Mouse (Mus musculus) kidney, adult 10 weeks (tissue): ENCODE results near the gene C030005K15Rik. TPM values are rescaled to one million over a fixed set of nuclear protein-coding genes. Genes with fewer than 3 reads are reported as not detected.

Source experiments
- polyA plus RNA-seq: library from polyadenylated mRNA; stranded (reverse); fragments of 350-450 nt; fragmentation: Illumina TruSeq; extraction: RNeasy Lipid Tissue Mini Kit (QIAGEN cat#74804); gene quantifications from one replicate; pipeline ENCODE4 v1.2.3, GENCODE M21; 2014; ENCODE audit warnings: low read depth, low replicate concordance

C030005K15Rik gene
- polyA plus RNA-seq = not detected

GRCm38 (mm10) chr10:97726655-97727054 is at the start of gene C030005K15Rik:
TSS of gene C030005K15Rik (minus strand) at chr10:97726755.

GRCm38 (mm10) chr10:97692913-97693312 is 33.6 kb downstream of the C030005K15Rik start, which contains the start of gene Ccer1:
TSS of gene Ccer1 (plus strand) at chr10:97693059.

Other genes with a start within 250 kb of the C030005K15Rik start
- gene Dcn, start 247.1 kb downstream of the C030005K15Rik start, polyA plus RNA-seq = 190 TPM
- 19.4 TPM for gene Lum, start 161.6 kb downstream of the C030005K15Rik start, polyA plus RNA-seq
- gene Kera, start 119.9 kb downstream of the C030005K15Rik start, polyA plus RNA-seq = not detected
- gene Epyc, start 82.7 kb downstream of the C030005K15Rik start, polyA plus RNA-seq = 0.53 TPM
- not detected for gene Ccer1, start 33.7 kb downstream of the C030005K15Rik start, polyA plus RNA-seq